Mouse (Mus musculus) ES-Bruce4 (cell line): ENCODE measurements at regions not wholly inside any gene's neighbourhood (a gene's known extent, or its start where the extent isn't known, plus 50 kb on each side); places are given as distances from the start of the nearest gene placed in this dataset.

ENCODE experiments used
- H3K27ac ChIP-seq: 2 replicates; pipeline ENCODE4 v1.5.1; 2012; ENCODE audit warnings: low read length, inconsistent platforms; ENCODE audit not compliant: insufficient read depth
- H3K27me3 ChIP-seq: 2 replicates; pipeline ENCODE4 v1.6.1; 2012; ENCODE audit warnings: mild to moderate bottlenecking, low read length, inconsistent platforms; ENCODE audit not compliant: control insufficient read depth, poor library complexity, insufficient read depth, severe bottlenecking
- H3K36me3 ChIP-seq: 2 replicates; pipeline ENCODE4 v1.6.1; 2012; ENCODE audit warnings: inconsistent platforms, mild to moderate bottlenecking, low read length, moderate library complexity; ENCODE audit not compliant: control insufficient read depth, poor library complexity, insufficient read depth, severe bottlenecking
- H3K4me1 ChIP-seq: one replicate; pipeline ENCODE4 v1.8.1; 2011; ENCODE audit warnings: low read length; ENCODE audit not compliant: control insufficient read depth, insufficient read depth
- H3K4me3 ChIP-seq: 2 replicates; pipeline ENCODE4 v1.5.1; 2011; ENCODE audit warnings: low read depth, mild to moderate bottlenecking, low read length
- H3K9ac ChIP-seq: 2 replicates; pipeline ENCODE4 v1.6.1; 2012; ENCODE audit warnings: low read depth, mild to moderate bottlenecking, inconsistent platforms; ENCODE audit not compliant: poor library complexity, severe bottlenecking
- H3K9me3 ChIP-seq: replicated peaks from 2 replicates; pipeline ENCODE4 v1.6.1; 2012; ENCODE audit warnings: mild to moderate bottlenecking, low read length, inconsistent platforms; ENCODE audit not compliant: control insufficient read depth, poor library complexity, insufficient read depth, severe bottlenecking
- CTCF ChIP-seq: IDR thresholded peaks from one replicate; pipeline ENCODE4 v1.8.1; 2011; ENCODE audit warnings: low read depth, low read length
- EP300 ChIP-seq: IDR thresholded peaks from 2 replicates; pipeline ENCODE4 v1.6.1; 2011; ENCODE audit warnings: low read depth, low read length; ENCODE audit not compliant: insufficient read depth
- POLR2A ChIP-seq: IDR thresholded peaks from one replicate; pipeline ENCODE4 v1.8.1; 2011; ENCODE audit warnings: low read length; ENCODE audit not compliant: insufficient read depth

- Histone ChIP-seq H3K27me3 (no peaks in the 10 kb centered on the region), H3K9ac (no peak overlapping the region), H3K36me3 (no peaks in the 10 kb centered on the region), H3K9me3 (no peaks in the 10 kb centered on the region), H3K4me1 (no peaks in the 10 kb centered on the region), H3K4me3 (no peak overlapping the region), H3K27ac (no peak overlapping the region)
- TF ChIP-seq EP300 (no peak), CTCF (no peak)
Observed at GRCm38 (mm10) chr1:137074787-137075186, 114.5 kb upstream of the Nr5a2 start.

- H3K9me3 ChIP-seq = no peaks in the 10 kb centered on the region
- H3K36me3 ChIP-seq = no peaks in the 10 kb centered on the region
- no peaks in the 10 kb centered on the region for H3K27me3 ChIP-seq
- H3K4me1 ChIP-seq = no peaks in the 10 kb centered on the region
- no peak overlapping the region for H3K27ac ChIP-seq
- no peak for TF ChIP-seq EP300
- no peak overlapping the region for H3K4me3 ChIP-seq
- H3K9ac ChIP-seq = no peak overlapping the region
Observed at GRCm38 (mm10) chr1:137073857-137074572, 113.8 kb upstream of the Nr5a2 start.

GRCm38 (mm10) chr1:137060914-137061313 lies 100.7 kb upstream of the Nr5a2 start:
- no peaks in the 10 kb centered on the region for H3K9me3 ChIP-seq
- no peak for TF ChIP-seq CTCF
- TF ChIP-seq POLR2A = no peak
- no peak for TF ChIP-seq EP300
- H3K27ac ChIP-seq = no peak overlapping the region
- H3K4me1 ChIP-seq = no peaks in the 10 kb centered on the region
- H3K4me3 ChIP-seq = no peak overlapping the region
- no peak overlapping the region for H3K9ac ChIP-seq
- no peaks in the 10 kb centered on the region for H3K36me3 ChIP-seq
- no peaks in the 10 kb centered on the region for H3K27me3 ChIP-seq

GRCm38 (mm10) chr1:137053134-137053533 lies 92.9 kb upstream of the Nr5a2 start:
- H3K36me3 ChIP-seq = no peaks in the 10 kb centered on the region
- TF ChIP-seq EP300 (no peak), POLR2A (no peak), CTCF (no peak)
- H3K4me1 ChIP-seq = peaks cover 1% of the 10 kb centered on the region
- H3K27ac ChIP-seq = no peak overlapping the region
- no peaks in the 10 kb centered on the region for H3K9me3 ChIP-seq
- no peaks in the 10 kb centered on the region for H3K27me3 ChIP-seq
- no peak overlapping the region for H3K9ac ChIP-seq
- H3K4me3 ChIP-seq = no peak overlapping the region

GRCm38 (mm10) chr1:137051515-137051914 lies 91.3 kb upstream of the Nr5a2 start:
- no peak overlapping the region for H3K27ac ChIP-seq
- peaks cover 1% of the 10 kb centered on the region for H3K4me1 ChIP-seq
- no peaks in the 10 kb centered on the region for H3K9me3 ChIP-seq
- no peaks in the 10 kb centered on the region for H3K27me3 ChIP-seq
- no peaks in the 10 kb centered on the region for H3K36me3 ChIP-seq
- TF ChIP-seq CTCF (no peak), EP300 (0 out of 2 replicates have a peak, but pooled peaks have one; percentile 53), POLR2A (no peak)
- H3K4me3 ChIP-seq = no peak overlapping the region
- H3K9ac ChIP-seq = no peak overlapping the region

- Histone ChIP-seq H3K36me3 (no peaks in the 10 kb centered on the region), H3K9me3 (no peaks in the 10 kb centered on the region), H3K4me1 (no peaks in the 10 kb centered on the region), H3K27me3 (no peaks in the 10 kb centered on the region), H3K4me3 (no peak overlapping the region), H3K27ac (no peak overlapping the region), H3K9ac (no peak overlapping the region)
- TF ChIP-seq EP300 = no peak
- no peak for TF ChIP-seq CTCF
- TF ChIP-seq POLR2A = no peak
Observed at GRCm38 (mm10) chr1:137044076-137044475, 83.8 kb upstream of the Nr5a2 start.
